Mouse (Mus musculus) liver, adult 2 months (tissue): ENCODE measurements around the gene Dcp1a.

ENCODE experiments used
- CTCF ChIP-seq: fragments of 200-500 bp; IDR thresholded peaks from 2 replicates; pipeline ENCODE4 v1.5.1; 2011; ENCODE audit warnings: low read depth, low read length, control low read depth
- POLR2A ChIP-seq: fragments of 200-500 bp; IDR thresholded peaks from 2 replicates; pipeline ENCODE4 v1.6.1; 2011; ENCODE audit warnings: low read length, control low read depth; ENCODE audit not compliant: insufficient read depth; ENCODE audit errors: extremely low read depth

GRCm38 (mm10) chr14:30541541-30541940 is 62.2 kb downstream of the Dcp1a start:
- TF ChIP-seq CTCF: no peak
- TF ChIP-seq POLR2A: no peak
